Mouse (Mus musculus): ENCODE data around the gene Accsl. TPM values are rescaled to one million over a fixed set of nuclear protein-coding genes. Genes with fewer than 3 reads are reported as not detected.

Gene Accsl
- total and polyA plus RNA-seq, 3 experiments: 0.30 to 0.63 TPM; not detected in 1

Other genes with a start within 250 kb of the Accsl start
- gene Alx4, start 226.8 kb downstream of the Accsl start, total RNA-seq (2012; rRNA removed): not detected in 2 replicates
- gene Alx4, start 226.8 kb downstream of the Accsl start, total RNA-seq (2014; rRNA removed): not detected in 2 replicates
- not detected in 2 replicates for gene Alx4, start 226.8 kb downstream of the Accsl start, polyA plus RNA-seq (2012; ENCODE audit: insufficient read length, low read depth)
- gene Ext2, start 46.6 kb downstream of the Accsl start, total RNA-seq (2012; rRNA removed): 21.7 and 26.9 TPM in 2 replicates
- gene Ext2, start 46.6 kb downstream of the Accsl start, total RNA-seq (2014; rRNA removed): 18.7 and 20.2 TPM in 2 replicates
- gene Ext2, start 46.6 kb downstream of the Accsl start, polyA plus RNA-seq (2012; ENCODE audit: insufficient read length, low read depth): 30.4 and 33.1 TPM in 2 replicates
- gene Accs, start 19.2 kb downstream of the Accsl start, total RNA-seq (2012; rRNA removed): 4.2 and 6.7 TPM in 2 replicates
- 6.0 and 6.2 TPM in 2 replicates for gene Accs, start 19.2 kb downstream of the Accsl start, total RNA-seq (2014; rRNA removed)
- gene Accs, start 19.2 kb downstream of the Accsl start, polyA plus RNA-seq (2012; ENCODE audit: insufficient read length, low read depth): 5.7 TPM in 2 replicates
- not detected in 2 replicates for gene Gm13889, start 88.0 kb upstream of the Accsl start, total RNA-seq (2012; rRNA removed)
- not detected in 2 replicates for gene Gm13889, start 88.0 kb upstream of the Accsl start, total RNA-seq (2014; rRNA removed)
- not detected in 2 replicates for gene Gm13889, start 88.0 kb upstream of the Accsl start, polyA plus RNA-seq (2012; ENCODE audit: insufficient read length, low read depth)
- gene Gm27027, start 127.2 kb upstream of the Accsl start, total RNA-seq (2012; rRNA removed): not detected in 2 replicates
- not detected in 2 replicates for gene Gm27027, start 127.2 kb upstream of the Accsl start, total RNA-seq (2014; rRNA removed)
- not detected in 2 replicates for gene Gm27027, start 127.2 kb upstream of the Accsl start, polyA plus RNA-seq (2012; ENCODE audit: insufficient read length, low read depth)
- gene Alkbh3, start 141.7 kb upstream of the Accsl start, total RNA-seq (2012; rRNA removed): 57.9 and 60.5 TPM in 2 replicates
- gene Alkbh3, start 141.7 kb upstream of the Accsl start, total RNA-seq (2014; rRNA removed): 53.3 and 55.4 TPM in 2 replicates
- gene Alkbh3, start 141.7 kb upstream of the Accsl start, polyA plus RNA-seq (2012; ENCODE audit: insufficient read length, low read depth): 62.9 and 69.5 TPM in 2 replicates